Mouse (Mus musculus): ENCODE results near the gene Ints1.

Gene Ints1

GRCm38 (mm10) chr5:139718540-139718939 is 56.9 kb downstream of the Ints1 start:
- DNase-seq (ENCODE audit: low read depth, low spot score), result no peak

GRCm38 (mm10) chr5:139717723-139718122 is 57.8 kb downstream of the Ints1 start:
- peak; percentile 68 for DNase-seq (ENCODE audit: low read depth, low spot score)

GRCm38 (mm10) chr5:139706496-139706895 is 69.0 kb downstream of the Ints1 start:
- no peak for DNase-seq (ENCODE audit: low read depth, low spot score)

GRCm38 (mm10) chr5:139702905-139703304 is 72.6 kb downstream of the Ints1 start:
- DNase-seq (ENCODE audit: low read depth, low spot score), result no peak

- DNase-seq (ENCODE audit: low read depth, low spot score), result no peak
Observed at GRCm38 (mm10) chr5:139702236-139702635, 73.2 kb downstream of the Ints1 start.

All from brain, adult 2 months (tissue).